Mouse (Mus musculus) midbrain, embryonic 13.5 days (tissue): ENCODE data around the gene Serpine1. TPM values are rescaled to one million over a fixed set of nuclear protein-coding genes. Genes with fewer than 3 reads are reported as not detected.

Experiments used
- ATAC-seq: fragments of 200-750 bp; cut with Nextera tagmentation; 2 replicates; pipeline ENCODE4 v1.8.0; 2017; ENCODE audit warnings: mild to moderate bottlenecking, moderate TSS enrichment, moderate library complexity
- H3K27ac ChIP-seq: fragments of 300-500 bp; sonication (generic); 2 replicates; pipeline ENCODE4 v1.5.1; 2015; ENCODE audit warnings: inconsistent platforms, mild to moderate bottlenecking, moderate library complexity
- H3K27me3 ChIP-seq: fragments of 300-500 bp; sonication (generic); 2 replicates; pipeline ENCODE4 v1.6.1; 2015; ENCODE audit warnings: mild to moderate bottlenecking, inconsistent platforms
- H3K36me3 ChIP-seq: fragments of 300-500 bp; sonication (generic); 2 replicates; pipeline ENCODE4 v1.6.1; 2015; ENCODE audit warnings: mild to moderate bottlenecking, inconsistent platforms
- H3K4me1 ChIP-seq: fragments of 300-500 bp; sonication (generic); replicated peaks from 2 replicates; pipeline ENCODE4 v1.6.1; 2015; ENCODE audit warnings: inconsistent platforms
- H3K4me2 ChIP-seq: fragments of 300-500 bp; sonication (generic); replicated peaks from 2 replicates; pipeline ENCODE4 v1.6.1; 2015; ENCODE audit warnings: moderate library complexity, mild to moderate bottlenecking, inconsistent platforms
- H3K4me3 ChIP-seq: fragments of 300-500 bp; sonication (generic); replicated peaks from 2 replicates; pipeline ENCODE4 v1.5.1; 2015; ENCODE audit warnings: mild to moderate bottlenecking, inconsistent platforms
- H3K9ac ChIP-seq: fragments of 300-500 bp; sonication (generic); replicated peaks from 2 replicates; pipeline ENCODE4 v1.6.1; 2015; ENCODE audit warnings: mild to moderate bottlenecking, inconsistent platforms
- H3K9me3 ChIP-seq: fragments of 300-500 bp; sonication (generic); 2 replicates; pipeline ENCODE4 v1.6.1; 2016; ENCODE audit warnings: mild to moderate bottlenecking, inconsistent platforms
- WGBS: fragments of 180-500 bp; shearing (Covaris S2); methylation state at CpG from one replicate; pipeline ENCODE4 v1.1.7; 2015; 5-methylcytosine and 5-hydroxymethylcytosine counted together
- polyA plus RNA-seq: library from polyadenylated mRNA; unstranded; fragments of >200 nt; fragmentation: Nextera tagmentation; extraction: Ambion mirVana; gene quantifications from 2 replicates; pipeline ENCODE4 v1.2.1, GENCODE M21; 2015

The Serpine1 gene
- polyA plus RNA-seq, 1 experiment from 2014 or later, result 0.17 TPM

DNA sequence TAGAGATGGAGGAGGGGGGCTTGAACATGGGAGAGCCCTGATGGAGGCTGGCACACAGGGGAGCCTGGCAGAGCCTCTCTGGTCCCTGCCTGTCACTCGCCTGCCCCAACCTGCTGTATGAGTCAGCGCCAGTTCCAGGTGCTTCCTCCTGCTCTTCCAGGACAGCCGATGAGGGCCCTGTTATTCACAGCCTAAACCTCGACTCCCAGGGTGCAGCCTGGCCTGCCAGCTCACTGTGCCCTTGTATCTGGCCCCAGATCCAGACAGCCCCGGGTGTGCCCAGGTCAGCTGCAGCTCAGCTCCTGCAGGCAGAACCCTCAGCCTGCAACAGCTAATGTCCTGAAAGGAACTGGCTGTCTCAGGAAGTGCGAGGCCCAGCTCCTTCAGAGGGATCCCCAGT lies 19.5 kb upstream of the Serpine1 start:
- Histone ChIP-seq H3K4me3 (no peak overlapping the region), H3K27ac (no peak overlapping the region), H3K36me3 (no peaks in the 10 kb centered on the region), H3K4me2 (no peak overlapping the region), H3K9me3 (no peaks in the 10 kb centered on the region), H3K9ac (no peak overlapping the region), H3K27me3 (no peaks in the 10 kb centered on the region), H3K4me1 (no peaks in the 10 kb centered on the region)
- WGBS, result 64% methylated on average over 6 of the region's 6 CpGs
- ATAC-seq, result no peak

- H3K4me1 ChIP-seq, result no peaks in the 10 kb centered on the region
- no peak overlapping the region for H3K27ac ChIP-seq
- H3K9ac ChIP-seq, result no peak overlapping the region
- no peaks in the 10 kb centered on the region for H3K27me3 ChIP-seq
- ATAC-seq, result no peak
- H3K9me3 ChIP-seq, result no peaks in the 10 kb centered on the region
- H3K36me3 ChIP-seq, result no peaks in the 10 kb centered on the region
- H3K4me3 ChIP-seq, result no peak overlapping the region
- H3K4me2 ChIP-seq, result no peak overlapping the region
- WGBS, result 75% methylated on average over 10 of the region's 10 CpGs
These were observed 18.8 kb upstream of the Serpine1 start for GRCm38 (mm10) chr5:137090870-137091269.

- Histone ChIP-seq H3K9me3 (no peaks in the 10 kb centered on the region), H3K4me3 (no peak overlapping the region), H3K27ac (no peak overlapping the region), H3K4me2 (no peak overlapping the region), H3K9ac (no peak overlapping the region), H3K4me1 (no peaks in the 10 kb centered on the region), H3K36me3 (no peaks in the 10 kb centered on the region), H3K27me3 (no peaks in the 10 kb centered on the region)
- ATAC-seq, result no peak
- 93% methylated on average over 8 of the region's 8 CpGs for WGBS
These were observed 15.3 kb upstream of the Serpine1 start for GRCm38 (mm10) chr5:137087410-137087809.

GRCm38 (mm10) chr5:137085731-137086130 lies 13.7 kb upstream of the Serpine1 start:
- no peaks in the 10 kb centered on the region for H3K4me1 ChIP-seq
- no peak for ATAC-seq
- H3K36me3 ChIP-seq, result no peaks in the 10 kb centered on the region
- H3K9me3 ChIP-seq, result no peaks in the 10 kb centered on the region
- H3K27ac ChIP-seq, result no peak overlapping the region
- no peak overlapping the region for H3K4me2 ChIP-seq
- H3K9ac ChIP-seq, result no peak overlapping the region
- no peaks in the 10 kb centered on the region for H3K27me3 ChIP-seq
- H3K4me3 ChIP-seq, result no peak overlapping the region
- WGBS, result 86% methylated on average over 3 of the region's 3 CpGs

- Histone ChIP-seq H3K9me3 (no peaks in the 10 kb centered on the region), H3K4me3 (no peak overlapping the region), H3K4me2 (no peak overlapping the region), H3K36me3 (no peaks in the 10 kb centered on the region), H3K27me3 (no peaks in the 10 kb centered on the region), H3K27ac (no peak overlapping the region), H3K4me1 (no peaks in the 10 kb centered on the region), H3K9ac (no peak overlapping the region)
- ATAC-seq, result no peak
- 85% methylated on average over 6 of the region's 6 CpGs for WGBS
These were observed 13.0 kb upstream of the Serpine1 start for GRCm38 (mm10) chr5:137085021-137085420.

GRCm38 (mm10) chr5:137083051-137083450 lies 11.0 kb upstream of the Serpine1 start:
- ATAC-seq, result no peak
- Histone ChIP-seq H3K9ac (no peak overlapping the region), H3K4me1 (no peaks in the 10 kb centered on the region), H3K9me3 (no peaks in the 10 kb centered on the region), H3K27ac (no peak overlapping the region), H3K4me2 (no peak overlapping the region), H3K27me3 (no peaks in the 10 kb centered on the region), H3K4me3 (no peak overlapping the region), H3K36me3 (no peaks in the 10 kb centered on the region)
- 86% methylated on average over 4 of the region's 4 CpGs for WGBS

DNA sequence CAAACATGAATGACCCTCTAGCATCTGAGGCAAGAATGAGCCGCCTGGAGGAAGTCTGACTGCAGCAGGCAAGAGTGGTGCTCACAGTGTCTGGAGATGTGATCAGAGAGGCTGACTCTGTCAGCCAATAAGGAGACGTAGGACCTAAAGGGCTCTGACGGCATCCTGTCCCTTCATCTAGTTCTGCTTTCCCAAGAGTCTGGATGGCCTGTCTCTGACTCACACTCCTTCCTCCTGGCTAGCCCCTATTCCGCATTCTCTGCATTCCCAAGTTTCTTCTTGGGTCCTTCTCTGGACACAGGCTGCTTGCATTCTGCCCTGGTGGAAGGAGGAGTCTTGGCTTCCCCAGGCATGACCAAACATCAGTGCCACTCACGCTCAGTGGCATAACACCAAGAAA lies 7.8 kb upstream of the Serpine1 start:
- no peak overlapping the region for H3K9ac ChIP-seq
- H3K27ac ChIP-seq, result no peak overlapping the region
- no peak overlapping the region for H3K4me2 ChIP-seq
- H3K4me3 ChIP-seq, result no peak overlapping the region
- no peaks in the 10 kb centered on the region for H3K9me3 ChIP-seq
- 74% methylated on average over 5 of the region's 5 CpGs for WGBS
- H3K27me3 ChIP-seq, result no peaks in the 10 kb centered on the region
- H3K36me3 ChIP-seq, result no peaks in the 10 kb centered on the region
- H3K4me1 ChIP-seq, result no peaks in the 10 kb centered on the region
- ATAC-seq, result no peak

DNA sequence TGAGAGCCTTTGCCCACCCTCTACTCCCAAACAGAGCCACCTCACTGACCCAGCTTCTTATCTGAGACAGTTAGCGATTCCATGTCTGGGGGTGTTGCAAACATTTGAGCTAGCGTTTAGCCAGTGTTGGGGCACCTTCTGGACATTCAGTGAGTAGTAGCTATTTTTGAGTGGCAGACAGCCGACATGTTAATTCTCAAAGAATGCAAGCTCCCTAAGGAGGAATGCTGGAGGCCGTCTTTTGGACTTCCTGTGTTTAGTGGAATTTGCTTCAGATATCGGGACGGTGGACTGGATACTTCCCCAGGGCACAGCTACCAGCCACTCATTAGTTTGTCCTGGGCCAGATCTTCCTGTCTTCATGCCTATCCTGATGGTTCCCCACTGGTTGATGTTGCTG lies 6.5 kb upstream of the Serpine1 start:
- Histone ChIP-seq H3K27ac (no peak overlapping the region), H3K4me2 (no peak overlapping the region), H3K36me3 (no peaks in the 10 kb centered on the region), H3K9ac (no peak overlapping the region), H3K9me3 (no peaks in the 10 kb centered on the region), H3K27me3 (no peaks in the 10 kb centered on the region), H3K4me1 (peaks cover 5% of the 10 kb centered on the region; the same call in 1 of the 2 replicates), H3K4me3 (no peak overlapping the region)
- WGBS, result 78% methylated on average over 6 of the region's 6 CpGs
- ATAC-seq, result no peak

DNA sequence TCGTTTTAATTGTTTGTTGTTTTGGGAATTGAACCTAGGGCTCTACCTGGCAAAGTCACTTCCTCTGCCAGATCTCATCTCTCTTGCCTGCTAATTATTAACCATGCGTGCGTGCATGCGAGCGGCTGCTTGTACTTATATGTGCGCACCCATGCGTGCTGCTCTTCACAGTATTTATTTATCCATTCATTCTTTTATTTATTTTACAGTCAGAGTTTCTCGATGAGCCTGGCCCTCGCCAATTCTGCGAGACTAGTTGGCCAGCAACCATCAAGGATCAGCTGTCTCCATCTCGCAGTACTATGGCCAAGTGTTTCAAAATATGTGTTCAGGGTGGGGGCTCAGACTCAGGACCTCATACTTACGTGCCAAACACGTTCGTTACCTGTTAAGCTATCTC lies 6.0 kb upstream of the Serpine1 start:
- no peaks in the 10 kb centered on the region for H3K27me3 ChIP-seq
- no peak for ATAC-seq
- H3K4me2 ChIP-seq, result no peak overlapping the region
- no peaks in the 10 kb centered on the region for H3K36me3 ChIP-seq
- H3K9ac ChIP-seq, result no peak overlapping the region
- no peak overlapping the region for H3K27ac ChIP-seq
- H3K4me3 ChIP-seq, result no peak overlapping the region
- H3K4me1 ChIP-seq, result peaks cover 5% of the 10 kb centered on the region; the same call in 1 of the 2 replicates
- WGBS, result 89% methylated on average over 14 of the region's 14 CpGs
- no peaks in the 10 kb centered on the region for H3K9me3 ChIP-seq

DNA sequence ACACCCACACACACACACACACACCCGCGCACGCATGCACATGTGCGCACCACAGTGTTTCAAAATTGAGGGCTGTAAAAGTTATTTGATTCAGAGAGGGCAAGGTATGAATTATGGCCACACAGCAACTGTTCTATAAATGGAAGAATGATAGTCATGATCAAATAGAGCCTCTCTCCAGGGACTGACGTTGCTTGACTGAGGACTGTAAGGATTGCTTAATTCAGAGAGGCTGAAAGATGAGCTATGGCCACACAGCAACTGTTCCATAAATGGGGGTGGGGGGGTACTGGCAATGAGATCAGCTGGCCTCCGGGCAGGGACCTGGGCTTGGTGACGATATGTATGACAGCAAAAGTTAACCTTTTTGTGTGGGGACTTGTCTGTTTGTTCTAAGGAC lies 5.1 kb upstream of the Serpine1 start:
- Histone ChIP-seq H3K27me3 (peaks cover 4% of the 10 kb centered on the region; the same call in 1 of the 2 replicates), H3K9me3 (no peaks in the 10 kb centered on the region), H3K9ac (no peak overlapping the region), H3K36me3 (no peaks in the 10 kb centered on the region), H3K4me3 (no peak overlapping the region), H3K4me1 (peaks cover 11% of the 10 kb centered on the region; the same call in 1 of the 2 replicates), H3K4me2 (no peak overlapping the region), H3K27ac (no peak overlapping the region)
- ATAC-seq, result no peak
- WGBS, result 91% methylated on average over 7 of the region's 7 CpGs

DNA sequence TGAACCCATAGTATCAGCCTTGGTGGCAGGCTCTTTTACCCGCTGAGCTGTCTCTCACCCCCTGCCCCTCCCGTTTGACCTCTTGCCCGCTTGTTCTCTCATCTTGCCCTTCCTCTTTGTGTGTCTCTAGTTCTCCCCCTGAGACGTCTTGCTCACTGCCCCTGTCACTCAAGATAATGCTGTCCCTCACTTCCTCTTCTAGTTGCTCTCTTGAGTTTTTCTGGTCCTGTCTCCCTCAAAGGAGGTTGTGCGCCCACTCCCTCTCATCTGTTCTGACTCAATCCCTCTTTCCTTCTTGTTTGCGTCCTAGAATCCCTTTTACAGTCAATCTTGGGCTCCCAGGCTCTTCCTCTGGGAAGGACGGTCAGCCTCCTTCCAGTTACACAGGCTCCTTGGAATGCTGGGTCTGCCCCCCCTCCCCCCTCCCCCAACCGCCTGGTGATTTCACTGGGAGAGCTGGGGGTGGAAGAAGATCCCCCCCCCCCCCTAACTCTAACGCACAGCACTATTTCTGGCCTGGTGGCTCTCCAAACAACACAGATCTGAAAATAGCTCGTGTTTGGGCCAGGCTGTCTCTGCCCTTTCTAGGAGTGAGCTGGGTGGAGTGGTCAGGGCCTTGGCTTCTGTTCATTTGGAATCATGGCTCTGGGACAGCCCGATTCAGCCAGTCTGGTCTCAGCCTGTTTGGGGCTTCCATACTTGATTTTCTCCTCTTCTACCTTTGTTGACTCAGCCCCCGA lies 4.3 kb upstream of the Serpine1 start:
- Histone ChIP-seq H3K36me3 (no peaks in the 10 kb centered on the region), H3K4me3 (no peak overlapping the region), H3K9me3 (no peaks in the 10 kb centered on the region), H3K9ac (no peak overlapping the region), H3K4me1 (peaks cover 17% of the 10 kb centered on the region; the same call in 1 of the 2 replicates), H3K27me3 (peaks cover 4% of the 10 kb centered on the region; the same call in 1 of the 2 replicates), H3K27ac (no peak overlapping the region), H3K4me2 (no peak overlapping the region)
- 49% methylated on average over 12 of the region's 12 CpGs for WGBS
- no peak for ATAC-seq

DNA sequence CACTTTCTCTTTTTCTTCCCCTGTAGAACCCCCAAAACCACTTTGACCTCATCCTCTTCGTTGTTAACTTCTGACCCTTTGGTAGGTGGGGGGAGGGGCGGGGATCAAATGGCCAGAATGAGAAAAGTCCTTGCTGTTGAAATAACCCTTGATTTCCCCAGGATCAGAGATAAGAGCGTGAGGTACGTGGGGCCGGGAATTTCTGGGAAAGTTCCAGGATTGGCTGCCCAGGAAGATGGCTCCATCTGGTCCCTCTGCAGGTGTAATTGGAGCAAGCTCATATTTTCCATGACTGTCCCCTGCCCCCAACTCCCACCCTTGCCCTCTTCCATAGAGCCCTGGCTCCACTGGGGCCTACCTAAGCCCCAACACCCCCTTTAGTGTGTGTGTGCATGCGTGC lies 3.7 kb upstream of the Serpine1 start:
- H3K9ac ChIP-seq, result no peak overlapping the region
- no peaks in the 10 kb centered on the region for H3K36me3 ChIP-seq
- 76% methylated on average over 6 of the region's 6 CpGs for WGBS
- ATAC-seq, result no peak
- no peak overlapping the region for H3K4me2 ChIP-seq
- no peak overlapping the region for H3K4me3 ChIP-seq
- H3K27ac ChIP-seq, result no peak overlapping the region
- H3K9me3 ChIP-seq, result no peaks in the 10 kb centered on the region
- H3K4me1 ChIP-seq, result peaks cover 17% of the 10 kb centered on the region; the same call in 1 of the 2 replicates
- H3K27me3 ChIP-seq, result peaks cover 4% of the 10 kb centered on the region; the same call in 1 of the 2 replicates

DNA sequence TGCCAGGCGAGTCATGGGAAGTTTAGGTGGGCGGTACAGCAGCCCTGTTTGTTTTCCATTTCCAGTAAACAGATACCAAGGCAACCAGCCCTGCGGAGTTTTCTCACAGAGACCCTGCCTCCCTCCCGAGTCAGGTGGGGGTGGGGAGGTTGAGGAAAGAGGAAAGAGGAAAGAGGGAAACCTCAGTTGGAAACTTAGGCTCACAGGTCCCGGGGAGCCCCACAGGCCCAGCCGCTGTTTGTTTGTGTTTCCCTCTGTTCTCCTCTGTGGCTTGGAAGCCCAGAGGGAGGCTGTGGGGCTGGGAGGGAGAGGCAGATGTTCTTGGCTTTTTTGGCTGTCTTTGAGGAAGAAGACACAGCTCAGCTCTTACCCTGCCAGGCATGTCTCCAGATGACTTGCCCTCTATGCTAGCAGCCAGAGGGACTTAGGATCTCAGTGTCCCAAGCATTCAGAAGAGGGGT lies 2.2 kb upstream of the Serpine1 start:
- Histone ChIP-seq H3K4me2 (no peak overlapping the region), H3K9ac (no peak overlapping the region), H3K27me3 (peaks cover 4% of the 10 kb centered on the region), H3K36me3 (no peaks in the 10 kb centered on the region), H3K4me3 (no peak overlapping the region), H3K27ac (no peak overlapping the region), H3K9me3 (no peaks in the 10 kb centered on the region), H3K4me1 (peaks cover 17% of the 10 kb centered on the region; the same call in 1 of the 2 replicates)
- ATAC-seq, result no peak
- WGBS, result 28% methylated on average over 6 of the region's 6 CpGs
